Mouse (Mus musculus): ENCODE measurements around the gene BC005624.
A peak's percentile ranks its signal among the peaks of the same experiment; 100 is the strongest.

BC005624 gene

GRCm38 (mm10) chr2:30981790-30982513 lies at the start of gene BC005624, which contains the start of gene Usp20:
Gene BC005624 (minus strand): TSS chr2:30982201.
Gene Usp20 (plus strand): TSS chr2:30982279.
- peak; percentile 100 for DNase-seq

DNA sequence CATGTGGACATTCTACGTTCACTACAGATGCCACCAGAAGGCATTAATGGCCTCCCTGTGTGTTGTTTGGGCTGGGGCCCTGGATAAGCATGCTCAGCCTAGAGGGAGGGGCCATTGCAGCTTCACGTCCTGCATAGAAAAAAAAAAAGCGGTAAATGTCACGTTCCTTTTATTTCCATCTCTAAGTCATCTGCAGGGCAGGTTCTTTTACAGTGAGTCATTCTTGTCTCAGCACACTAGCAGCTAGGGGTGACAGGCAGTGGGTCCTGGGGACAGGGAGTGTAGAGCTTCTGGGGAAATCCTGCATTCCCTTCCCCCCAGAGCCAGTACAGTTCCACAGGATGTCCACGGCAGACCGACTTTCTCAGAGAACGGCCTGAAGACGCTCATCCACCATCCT lies 44.6 kb upstream of the BC005624 start:
- no peak for DNase-seq

DNA sequence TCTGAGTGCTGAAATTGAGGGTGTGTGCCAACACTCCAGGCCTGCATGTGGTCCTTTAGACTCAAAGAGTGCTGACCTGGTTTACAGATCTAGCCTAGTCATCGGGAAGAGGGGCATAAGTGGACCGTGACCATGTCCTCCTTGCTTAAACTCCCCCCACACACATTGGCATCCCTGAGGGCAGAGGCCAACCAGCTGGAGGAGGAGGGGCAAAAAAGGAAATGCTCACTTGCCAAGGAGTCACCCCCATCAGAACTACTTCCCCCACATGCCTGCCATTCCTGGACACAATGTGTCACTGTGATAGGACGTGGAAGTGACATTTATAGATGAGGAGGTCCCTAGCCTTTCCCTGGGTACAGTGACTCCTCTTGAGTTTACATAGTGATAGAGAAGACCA lies 43.5 kb upstream of the BC005624 start:
- DNase-seq, result peak; percentile 8

GRCm38 (mm10) chr2:31024618-31025370 lies 42.8 kb upstream of the BC005624 start:
- peak; percentile 81 for DNase-seq

GRCm38 (mm10) chr2:31023940-31024339 lies 41.9 kb upstream of the BC005624 start:
- no peak for DNase-seq

- no peak for DNase-seq
These were observed 38.2 kb upstream of the BC005624 start for GRCm38 (mm10) chr2:31020202-31020601.

GRCm38 (mm10) chr2:31019011-31019410 lies 37.0 kb upstream of the BC005624 start:
- no peak for DNase-seq

- no peak for DNase-seq
These were observed 36.5 kb upstream of the BC005624 start for GRCm38 (mm10) chr2:31018519-31018918.

DNA sequence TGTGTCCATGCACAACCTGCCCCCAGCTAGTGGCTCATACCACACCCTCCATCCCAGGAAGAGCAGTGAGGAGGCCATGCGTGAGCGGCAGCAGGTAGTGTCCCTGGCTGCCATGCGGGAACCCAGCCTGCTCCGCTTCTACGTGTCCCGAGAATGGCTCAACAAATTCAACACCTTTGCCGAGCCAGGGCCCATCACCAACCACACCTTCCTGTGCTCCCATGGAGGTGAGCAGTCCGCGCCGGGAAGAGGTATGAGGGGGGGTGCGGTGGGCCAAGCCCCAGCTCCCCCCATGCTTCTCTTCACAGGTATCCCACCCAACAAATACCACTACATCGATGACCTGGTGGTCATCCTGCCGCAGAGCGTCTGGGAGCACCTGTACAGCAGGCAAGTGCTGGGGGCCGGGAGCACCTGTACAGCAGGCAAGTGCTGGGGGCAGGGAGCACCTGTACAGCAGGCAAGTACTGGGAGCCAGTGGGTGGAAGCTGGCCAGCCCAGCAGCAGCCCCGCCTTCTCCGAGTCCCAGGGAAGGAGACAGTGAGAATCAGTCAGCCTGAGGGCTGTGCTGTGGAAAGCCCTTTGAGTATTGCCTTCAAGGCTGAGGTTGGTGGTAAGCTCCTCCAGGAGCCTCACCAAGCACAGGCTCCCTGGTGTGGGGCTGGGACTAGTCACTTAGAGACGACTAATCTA lies 35.8 kb upstream of the BC005624 start:
- DNase-seq, result no peak

GRCm38 (mm10) chr2:31013371-31014120 lies 31.5 kb upstream of the BC005624 start:
- no peak for DNase-seq

DNA sequence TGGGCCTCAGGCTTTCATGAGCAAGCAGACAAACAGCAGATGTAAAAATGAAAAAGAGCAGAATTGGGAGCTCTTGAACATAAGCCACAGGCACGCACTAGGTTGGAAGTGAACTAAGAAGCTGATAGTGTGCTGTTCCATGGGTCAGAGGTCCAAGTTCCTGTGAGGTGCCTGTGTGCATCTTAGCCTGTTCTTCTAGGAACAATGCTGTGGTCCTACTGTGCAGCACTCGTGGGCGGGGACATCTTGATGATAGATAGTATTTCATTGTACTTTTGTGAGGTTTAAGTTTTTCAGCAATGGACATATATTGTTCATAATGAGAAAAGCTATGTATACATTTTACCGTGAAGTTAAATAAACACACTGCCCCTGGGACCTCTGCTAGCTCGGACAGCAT lies 25.2 kb upstream of the BC005624 start:
- no peak for DNase-seq

DNA sequence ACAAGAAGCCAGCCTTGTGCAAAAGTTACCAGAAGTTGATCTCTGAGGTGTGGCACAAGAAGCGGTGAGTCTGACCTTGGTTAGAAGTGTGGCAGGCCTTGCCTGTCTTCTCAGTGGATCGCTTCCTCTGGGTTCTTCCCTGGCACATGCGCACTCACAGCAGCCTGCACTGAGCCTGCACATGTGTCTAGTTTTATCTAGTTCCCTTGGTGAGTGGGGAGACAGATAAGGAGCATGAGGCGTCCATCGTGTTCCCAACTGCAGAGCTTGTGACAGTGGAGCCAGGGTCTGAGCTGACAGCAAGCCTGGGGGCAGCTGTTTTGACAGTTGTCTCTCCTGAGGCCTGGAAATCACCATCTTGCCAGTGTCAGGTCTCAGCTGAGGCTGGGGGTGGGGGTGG lies 24.4 kb upstream of the BC005624 start:
- DNase-seq, result no peak

DNA sequence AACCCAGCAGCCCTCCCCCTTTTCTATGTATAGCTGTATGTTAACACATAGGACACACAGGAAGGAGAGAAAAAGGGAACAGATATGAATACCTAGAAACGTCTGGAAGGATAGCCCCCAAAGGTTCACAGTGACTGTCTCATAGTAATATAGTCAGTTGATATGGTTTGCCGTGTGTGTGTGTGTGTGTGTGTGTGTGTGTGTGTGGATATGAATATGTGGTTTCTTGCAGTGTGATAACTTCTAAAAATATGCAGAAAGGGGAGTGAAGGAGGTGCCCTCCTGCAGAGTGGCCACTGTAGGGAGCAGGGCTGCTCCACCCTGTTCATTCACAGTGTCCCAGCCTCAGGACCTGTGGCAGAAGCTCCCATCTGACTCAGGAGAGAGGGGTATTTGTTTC lies 23.5 kb upstream of the BC005624 start:
- DNase-seq, result no peak

- no peak for DNase-seq
These were observed 20.9 kb upstream of the BC005624 start for GRCm38 (mm10) chr2:31002857-31003256.

DNA sequence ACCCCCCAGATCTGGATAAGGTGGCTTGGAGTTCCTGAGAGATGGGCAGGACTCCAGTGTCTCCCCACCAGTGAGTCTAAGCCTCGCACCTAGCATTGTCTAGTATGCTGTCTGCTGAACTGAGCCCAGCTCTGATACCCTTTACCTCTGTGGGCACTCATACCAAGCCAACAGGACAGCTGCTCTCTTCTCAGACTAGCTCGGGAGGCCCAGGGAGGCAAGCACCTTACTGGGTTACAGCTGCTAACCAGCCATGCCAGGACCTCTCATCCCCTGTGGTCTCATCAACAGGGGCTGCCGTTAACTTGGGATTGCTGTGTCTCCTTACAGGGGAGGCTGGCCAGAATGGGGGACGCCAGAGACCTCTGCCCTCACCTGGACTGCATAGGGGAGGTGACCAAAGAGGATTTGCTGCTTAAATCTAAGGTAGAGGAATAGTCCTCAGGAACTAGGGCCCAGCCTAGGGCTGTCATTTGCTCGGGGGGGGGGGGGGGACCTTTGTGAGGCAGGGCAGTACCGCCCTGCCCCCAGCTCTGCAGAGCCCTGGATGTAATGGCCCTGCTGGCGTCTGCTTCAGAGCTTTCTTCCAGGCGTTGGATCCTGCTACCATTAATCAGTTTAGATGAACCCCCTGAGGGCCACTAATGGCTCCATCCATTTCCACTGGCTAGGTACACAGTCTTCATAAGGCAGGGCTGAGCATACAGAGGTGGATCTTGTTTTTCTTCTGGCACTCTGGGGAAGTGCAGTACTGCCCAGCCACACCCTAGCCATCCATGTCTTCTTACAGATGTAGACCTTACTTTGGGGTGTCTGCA lies 16.7 kb upstream of the BC005624 start:
- DNase-seq, result no peak

DNA sequence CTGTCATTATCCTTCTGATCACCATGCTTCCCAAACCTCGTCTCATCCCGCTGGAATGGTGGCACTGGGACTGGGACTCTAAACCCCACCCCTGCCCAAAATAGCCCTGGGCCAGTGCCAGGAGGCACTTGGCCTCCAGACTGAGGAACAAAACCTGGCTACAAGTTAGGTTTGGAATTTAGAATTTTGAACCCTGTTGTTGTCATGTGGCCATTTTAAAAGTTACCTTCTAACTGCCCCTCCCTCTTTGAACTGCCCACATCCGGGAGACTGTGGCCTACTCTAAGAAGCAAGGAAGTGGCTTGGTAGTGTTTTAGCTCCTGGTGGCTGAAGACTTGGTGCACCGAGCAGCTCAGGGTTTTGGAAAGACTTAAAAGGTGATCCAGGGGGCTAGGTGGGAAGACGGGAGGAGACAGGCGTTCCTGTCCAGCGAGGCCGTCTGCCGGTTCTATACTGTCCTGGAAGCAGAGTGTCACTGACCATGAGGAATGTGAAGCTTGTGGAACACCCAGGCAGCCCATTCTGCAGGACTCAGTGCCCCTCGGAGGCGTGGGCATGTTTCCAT lies 13.5 kb upstream of the BC005624 start:
- peak; percentile 19 for DNase-seq

- DNase-seq, result no peak
These were observed 12.9 kb upstream of the BC005624 start for GRCm38 (mm10) chr2:30994853-30995252.

- DNase-seq, result no peak
These were observed 8.2 kb upstream of the BC005624 start for GRCm38 (mm10) chr2:30990221-30990620.

DNA sequence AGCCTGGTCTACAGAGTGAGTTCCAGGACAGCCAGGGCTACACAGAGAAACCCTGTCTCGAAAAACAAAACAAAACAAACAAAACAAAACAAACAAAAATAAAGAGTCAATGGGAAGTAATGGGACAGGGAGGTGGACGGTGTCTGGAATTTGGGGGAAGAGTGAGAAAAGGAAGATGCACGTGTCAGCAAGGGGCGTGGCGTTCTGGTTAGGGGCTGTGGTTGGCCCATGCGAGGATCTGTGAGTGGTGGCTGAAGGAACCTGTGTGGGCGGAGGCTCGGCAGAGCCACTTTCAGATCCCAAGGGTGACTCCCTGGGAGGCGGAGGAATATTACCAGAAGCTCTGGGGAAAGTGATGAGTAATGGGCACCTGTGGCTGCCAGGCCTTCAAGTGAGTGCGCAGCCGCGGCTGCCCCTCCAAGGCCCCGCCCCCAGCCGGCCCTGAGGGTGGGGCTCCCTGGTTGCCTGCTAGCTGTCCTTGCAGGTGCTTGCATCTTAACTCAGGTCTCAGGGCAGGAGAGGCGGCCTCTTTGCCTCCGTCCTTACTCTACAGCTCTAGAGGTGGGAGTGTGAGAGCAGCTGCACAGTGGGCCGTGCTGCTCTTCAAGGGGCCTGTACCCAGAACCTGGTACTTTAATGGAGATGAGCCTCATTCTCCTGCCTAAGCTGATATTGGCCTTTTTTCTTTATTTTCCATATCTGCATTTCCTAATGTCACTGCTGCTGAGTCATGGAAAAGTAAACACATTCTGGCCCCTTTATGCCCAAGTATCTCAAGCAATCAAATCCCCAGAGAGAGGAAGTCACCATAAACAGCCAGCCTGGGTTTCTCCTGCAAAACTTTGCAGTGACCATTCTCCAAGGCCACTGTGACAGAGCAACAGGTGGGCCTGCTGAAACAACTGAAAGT lies 3.4 kb upstream of the BC005624 start:
- peak; percentile 86 for DNase-seq

DNA sequence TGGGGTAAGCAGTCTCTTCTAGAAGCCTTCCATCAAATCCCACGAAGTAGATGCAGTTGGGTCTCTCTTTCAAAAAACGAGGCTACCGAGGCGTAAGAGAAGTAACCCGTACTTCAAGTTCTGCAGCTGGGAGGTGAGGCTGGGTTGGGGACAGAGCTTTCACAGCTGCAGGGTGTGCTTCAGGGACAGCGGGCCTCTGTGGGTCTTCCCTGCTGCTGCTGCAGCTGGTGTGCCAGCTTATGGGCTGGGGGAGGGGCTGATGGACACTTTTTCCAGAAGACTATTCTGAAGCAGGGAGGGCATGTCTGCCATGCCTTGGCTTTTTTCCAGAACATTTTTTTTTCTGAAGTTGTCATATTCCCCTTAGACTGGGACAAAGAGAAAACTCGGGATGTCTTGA lies 1.0 kb upstream of the BC005624 start:
- DNase-seq, result no peak

Data from lung, postnatal 36 days (tissue).